Mouse (Mus musculus) fibroblast of lung, adult 2 months (primary cell): ENCODE measurements at regions not wholly inside any gene's neighbourhood (a gene's known extent, or its start where the extent isn't known, plus 50 kb on each side); places are given as distances from the start of the nearest gene placed in this dataset.

Source experiments
- DNase-seq: peaks from one replicate; pipeline ENCODE4 v3.0.0-alpha.2; 2011; ENCODE audit warnings: low read depth

- DNase-seq = no peak
Measured at GRCm38 (mm10) chr10:97778531-97778930, 52.0 kb upstream of the C030005K15Rik start.

DNA sequence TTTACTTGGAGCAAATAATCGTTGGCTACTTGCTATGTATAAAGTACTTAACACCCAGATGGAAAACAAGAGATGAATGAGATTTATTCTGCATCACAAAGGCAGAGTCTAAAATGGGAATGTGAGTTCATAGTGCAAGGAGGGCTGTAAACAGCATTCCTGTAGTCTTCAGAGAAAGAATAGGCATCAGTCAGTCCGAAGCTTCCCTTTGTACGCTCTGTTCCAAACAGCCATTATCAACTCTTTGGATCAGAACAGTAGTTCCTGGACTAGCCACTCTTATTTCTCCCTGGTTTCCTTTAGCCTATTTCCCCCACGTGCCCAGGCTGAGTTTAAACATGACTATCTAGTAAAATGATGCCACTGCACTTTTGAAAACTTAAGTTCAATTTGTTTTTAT is 52.8 kb upstream of the C030005K15Rik start:
- DNase-seq = no peak

GRCm38 (mm10) chr10:97793804-97794203 is 67.2 kb upstream of the C030005K15Rik start:
- peak; percentile 3 for DNase-seq

- DNase-seq = no peak
Measured at GRCm38 (mm10) chr10:97801448-97802265, 75.1 kb upstream of the C030005K15Rik start.

GRCm38 (mm10) chr10:97807947-97808346 is 81.4 kb upstream of the C030005K15Rik start:
- DNase-seq = no peak

- no peak for DNase-seq
Measured at GRCm38 (mm10) chr10:97842574-97842973, 116.0 kb upstream of the C030005K15Rik start.

DNA sequence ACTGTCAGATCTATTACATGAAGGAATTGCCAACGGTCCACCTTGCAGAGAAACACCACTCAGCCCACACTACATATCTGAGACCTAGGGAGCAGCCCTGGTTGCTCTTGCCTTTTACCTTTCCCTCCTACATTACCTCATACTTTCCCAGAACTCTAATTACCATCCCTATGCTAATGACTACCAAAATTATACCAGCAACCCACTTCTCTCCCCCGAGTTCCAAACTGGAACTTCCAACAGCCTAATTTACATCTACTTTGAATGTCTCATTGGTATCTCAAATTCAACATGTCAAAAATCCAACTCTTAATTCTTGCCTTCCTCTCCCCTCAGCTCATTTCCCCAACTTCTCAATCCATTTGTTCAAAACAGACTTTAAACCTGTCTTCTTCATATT is 124.9 kb upstream of the C030005K15Rik start:
- no peak for DNase-seq

DNA sequence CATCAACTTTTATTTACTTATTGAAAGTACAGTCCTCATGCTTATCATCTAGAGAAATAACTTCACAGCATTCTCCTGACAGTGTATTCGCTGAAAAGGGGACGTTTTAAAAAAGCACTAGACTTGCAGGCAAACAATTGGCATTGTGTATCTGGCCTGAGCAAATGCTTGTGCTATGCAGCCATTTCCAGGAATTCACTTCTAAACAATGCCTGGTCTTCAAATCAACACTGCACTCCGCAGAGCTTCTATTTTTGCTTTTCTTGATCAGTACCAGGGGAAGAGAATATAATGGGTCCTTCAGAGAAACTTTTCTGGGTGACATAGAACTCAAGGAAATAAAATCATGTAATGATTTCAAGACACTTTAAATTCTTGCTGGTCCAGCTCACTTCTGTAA is 150.5 kb upstream of the C030005K15Rik start:
- DNase-seq = no peak

GRCm38 (mm10) chr10:97886049-97886448 is 159.5 kb upstream of the C030005K15Rik start:
- no peak for DNase-seq

GRCm38 (mm10) chr10:97905793-97906192 is 179.2 kb upstream of the C030005K15Rik start:
- no peak for DNase-seq

GRCm38 (mm10) chr10:97925568-97925967 is 199.0 kb upstream of the C030005K15Rik start:
- no peak for DNase-seq

DNA sequence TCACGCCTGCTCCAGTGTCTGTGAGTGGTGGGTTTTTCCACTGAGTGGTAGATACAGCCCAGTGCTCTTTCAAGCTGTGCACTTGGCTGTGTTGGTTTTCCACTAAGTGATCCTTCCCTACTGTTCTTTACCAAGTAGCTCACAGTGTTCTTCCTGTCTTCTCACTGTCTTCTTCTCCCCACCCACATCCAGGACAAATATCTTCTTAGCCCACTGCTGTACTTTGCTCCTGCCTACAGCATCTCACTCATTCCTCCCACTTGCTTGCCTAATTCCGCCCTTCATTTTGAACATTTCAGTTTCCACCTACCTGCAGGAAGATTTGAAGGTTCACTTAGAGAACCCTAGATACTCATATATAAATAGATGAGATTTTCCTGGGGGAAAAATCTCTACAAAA is 213.8 kb upstream of the C030005K15Rik start:
- DNase-seq = no peak

DNA sequence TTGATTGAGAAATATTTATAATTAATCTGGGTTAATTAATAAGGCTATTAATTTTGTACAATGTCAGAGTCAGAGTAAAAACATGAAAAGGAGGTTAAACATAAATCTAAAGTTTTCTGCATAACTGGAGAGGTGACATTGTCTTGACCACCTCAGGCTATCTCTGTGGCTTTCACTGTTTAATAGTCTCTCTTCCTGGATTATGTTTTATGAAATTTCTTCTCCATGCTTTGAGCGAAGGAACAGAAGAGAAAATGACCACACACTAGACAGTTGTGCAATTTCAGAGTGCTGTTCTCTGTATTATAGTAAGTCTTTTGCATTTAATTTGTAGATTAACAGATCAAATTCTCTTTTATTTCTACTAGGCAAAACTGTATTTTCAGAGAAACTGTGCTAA is 239.3 kb upstream of the C030005K15Rik start:
- no peak for DNase-seq

DNA sequence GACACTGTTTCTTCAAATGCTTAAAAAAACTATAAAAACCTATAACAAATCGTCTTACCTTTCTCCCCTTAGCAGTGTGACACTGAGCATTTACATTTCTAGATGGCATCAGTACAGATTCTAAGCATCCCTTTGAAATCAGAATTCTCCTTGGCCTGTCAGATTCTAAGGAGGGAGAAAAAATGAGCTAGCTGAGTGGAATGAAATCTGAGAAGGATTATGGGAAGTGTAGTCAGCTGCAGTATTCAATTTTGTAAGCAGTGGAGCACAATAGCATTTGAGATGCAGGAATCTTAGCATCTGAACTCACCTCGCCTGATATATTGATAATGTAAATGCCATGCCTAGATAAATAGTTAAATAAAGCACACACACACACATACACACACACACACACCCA is 240.4 kb upstream of the C030005K15Rik start:
- no peak for DNase-seq

DNA sequence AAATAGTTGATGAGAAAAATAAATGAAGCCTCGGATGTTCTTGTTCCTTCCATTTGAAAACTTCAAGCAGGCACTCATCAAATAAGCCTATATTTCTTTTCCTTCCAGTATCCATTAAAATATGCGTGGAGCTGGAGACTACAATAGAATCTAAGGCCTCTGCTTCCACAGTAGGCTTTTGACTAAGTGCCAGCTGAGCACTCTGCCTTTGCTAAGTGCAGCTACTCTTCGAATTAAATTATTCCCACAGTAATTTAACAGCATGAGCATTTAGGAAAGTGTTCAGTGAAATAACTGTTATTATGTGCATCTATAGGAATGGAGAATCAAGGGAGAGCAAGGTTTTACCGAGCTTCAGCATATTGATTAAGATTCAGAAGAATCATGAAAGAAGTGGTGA is 280.5 kb upstream of the C030005K15Rik start:
- no peak for DNase-seq

DNA sequence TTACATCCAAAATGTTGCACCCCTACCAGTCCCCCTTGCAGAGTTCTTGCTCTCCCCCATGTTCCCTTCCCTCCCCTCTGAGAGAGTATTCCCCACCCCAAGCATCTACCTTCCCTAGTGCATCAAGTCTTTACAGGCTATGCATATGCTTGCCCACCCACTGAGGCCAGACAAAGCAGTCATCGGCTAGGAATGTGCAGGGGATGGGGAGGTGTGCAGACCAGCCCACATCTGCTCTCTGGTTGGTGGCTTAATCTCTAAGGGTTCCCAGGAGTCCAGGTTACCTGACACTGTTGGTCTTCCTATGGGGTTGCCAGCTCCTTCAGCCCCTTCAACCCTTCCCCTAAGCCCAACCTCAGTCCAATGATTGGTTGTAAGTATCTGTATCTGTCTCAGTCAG is 281.8 kb upstream of the C030005K15Rik start:
- no peak for DNase-seq

GRCm38 (mm10) chr10:98012916-98013315 is 286.4 kb upstream of the C030005K15Rik start:
- no peak for DNase-seq

DNA sequence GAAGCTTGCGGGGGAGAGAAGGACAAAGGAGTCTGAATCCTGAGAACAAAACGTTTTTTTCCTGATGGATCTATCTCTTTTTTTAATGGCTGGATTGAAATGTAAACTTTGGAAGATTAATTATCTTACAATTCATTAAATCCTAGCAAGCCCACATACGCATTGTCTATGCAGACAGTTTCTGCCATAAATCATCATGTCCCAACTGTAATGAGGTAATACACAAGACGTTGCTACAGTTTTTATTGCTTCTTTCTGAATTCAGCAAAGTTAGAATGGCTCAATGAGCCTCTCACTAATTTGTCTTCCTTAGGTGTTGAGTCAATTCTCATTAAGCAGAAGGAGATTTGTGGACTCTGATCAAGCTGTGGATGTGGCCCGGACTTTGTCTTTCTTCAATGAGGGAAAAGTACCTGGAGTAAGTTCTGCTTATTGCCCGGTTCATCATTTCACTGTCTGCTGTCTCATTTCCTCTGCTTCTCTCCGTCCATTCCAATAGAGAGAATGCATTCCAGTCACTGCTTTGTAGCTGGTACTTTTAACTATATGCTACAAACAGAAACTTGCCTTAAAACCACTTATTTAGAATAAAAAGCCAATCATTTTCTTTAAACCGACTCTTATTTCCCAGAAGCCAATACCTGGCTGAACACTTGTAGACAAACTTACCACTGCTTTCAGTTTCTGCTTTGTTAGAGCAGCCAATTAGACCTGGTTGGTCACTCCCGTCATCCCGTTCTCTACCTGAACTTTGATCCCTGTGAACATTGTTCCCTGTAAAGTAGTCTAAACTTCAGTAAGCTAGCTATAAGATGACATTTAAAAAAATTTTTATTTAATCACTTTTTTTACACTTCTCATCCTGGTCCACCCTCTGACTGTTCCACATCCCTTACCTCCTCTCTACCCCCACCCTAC is 288.7 kb upstream of the C030005K15Rik start:
- no peak for DNase-seq

GRCm38 (mm10) chr10:98016596-98017304 is 290.2 kb upstream of the C030005K15Rik start:
- DNase-seq = no peak

DNA sequence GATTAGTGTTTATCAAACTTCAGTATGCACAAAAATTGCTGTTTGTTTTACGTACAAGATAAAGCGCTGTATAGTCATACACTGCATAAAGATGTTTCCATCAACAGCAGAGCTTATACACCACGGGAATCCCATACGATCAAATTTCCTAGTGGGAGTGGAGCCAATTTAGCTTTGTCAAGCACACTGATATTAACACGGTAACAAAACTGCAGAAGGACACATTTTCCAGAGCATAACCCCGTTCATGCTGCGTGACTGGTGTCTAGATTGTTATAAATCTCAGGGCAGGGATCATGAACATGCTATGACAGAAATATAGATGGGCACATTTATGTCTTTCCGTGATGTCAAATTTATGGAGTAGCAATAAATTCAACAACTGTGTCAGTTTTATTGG is 302.6 kb upstream of the C030005K15Rik start:
- DNase-seq = no peak

DNA sequence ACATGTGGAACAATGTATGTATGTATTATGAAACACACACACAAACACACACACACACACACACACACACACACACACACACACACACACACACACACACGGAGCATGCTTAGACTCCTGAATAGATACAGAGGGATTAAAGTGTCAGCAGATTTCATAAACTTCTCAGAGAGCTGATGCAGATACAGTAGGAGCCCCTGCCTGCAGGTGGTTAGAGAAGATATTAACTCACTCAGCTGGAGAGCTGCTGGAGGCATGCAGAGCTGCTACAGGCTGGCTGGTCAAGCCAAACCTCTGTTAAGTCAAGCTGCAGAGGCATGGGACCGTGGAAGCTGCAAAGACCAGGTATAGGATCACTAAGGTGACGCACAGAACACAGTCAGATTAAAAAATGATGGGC is 303.1 kb upstream of the C030005K15Rik start:
- no peak for DNase-seq

GRCm38 (mm10) chr10:98032661-98033060 is 306.1 kb upstream of the C030005K15Rik start:
- peak; percentile 26 for DNase-seq
